Mouse (Mus musculus) hindbrain, embryonic 16.5 days (tissue): Measurements from ENCODE around the gene Ptrh2. TPM values are rescaled to one million over a fixed set of nuclear protein-coding genes. Genes with fewer than 3 reads are reported as not detected.

Source experiments
- ATAC-seq: fragments of 200-750 bp; cut with Nextera tagmentation; 2 replicates; pipeline ENCODE4 v1.8.0; 2017; ENCODE audit warnings: moderate TSS enrichment, moderate library complexity
- H3K27ac ChIP-seq: fragments of 300-500 bp; sonication (generic); 2 replicates; pipeline ENCODE4 v1.5.1; 2014; ENCODE audit warnings: low read depth, mild to moderate bottlenecking, control low read depth, low read length, moderate library complexity
- H3K27me3 ChIP-seq: fragments of 300-500 bp; sonication (generic); replicated peaks from 2 replicates; pipeline ENCODE4 v1.6.1; 2014; ENCODE audit warnings: low read length; ENCODE audit not compliant: control insufficient read depth, insufficient read depth
- H3K36me3 ChIP-seq: fragments of 300-500 bp; sonication (generic); 2 replicates; pipeline ENCODE4 v1.6.1; 2014; ENCODE audit warnings: mild to moderate bottlenecking, low read length, moderate library complexity, mixed read lengths; ENCODE audit not compliant: control insufficient read depth, insufficient read depth
- H3K4me1 ChIP-seq: fragments of 300-500 bp; sonication (generic); 2 replicates; pipeline ENCODE4 v1.6.1; 2014; ENCODE audit warnings: low read depth, low read length; ENCODE audit not compliant: control insufficient read depth, insufficient read depth
- H3K4me2 ChIP-seq: fragments of 300-500 bp; sonication (generic); 2 replicates; pipeline ENCODE4 v1.6.1; 2014; ENCODE audit warnings: mild to moderate bottlenecking, low read length, control low read depth, moderate library complexity
- H3K4me3 ChIP-seq: fragments of 300-500 bp; sonication (generic); 2 replicates; pipeline ENCODE4 v1.5.1; 2014; ENCODE audit warnings: mild to moderate bottlenecking, low read length, control low read depth, moderate library complexity
- H3K9ac ChIP-seq: fragments of 300-500 bp; sonication (generic); 2 replicates; pipeline ENCODE4 v1.6.1; 2014; ENCODE audit warnings: low read depth, mild to moderate bottlenecking, control low read depth, low read length, moderate library complexity
- H3K9me3 ChIP-seq: fragments of 300-500 bp; sonication (generic); 2 replicates; pipeline ENCODE4 v1.6.1; 2014; ENCODE audit warnings: mild to moderate bottlenecking, low read length, moderate library complexity; ENCODE audit not compliant: control insufficient read depth
- WGBS: fragments of 180-500 bp; shearing (Covaris S2); extraction: QIAGEN DNeasy Blood & Tissue Kit; methylation state at CpG from one replicate; pipeline ENCODE4 v1.1.7; 2014; 5-methylcytosine and 5-hydroxymethylcytosine counted together
- polyA plus RNA-seq: library from polyadenylated mRNA; unstranded; fragments of >200 nt; fragmentation: Nextera tagmentation; extraction: Ambion mirVana; gene quantifications from 2 replicates; pipeline ENCODE4 v1.2.1, GENCODE M21; 2015

The Ptrh2 gene
- polyA plus RNA-seq, 1 experiment from 2014 or later, result 27.5 TPM

GRCm38 (mm10) chr11:86663977-86664376 lies 19.8 kb upstream of the Ptrh2 start:
- Histone ChIP-seq H3K27ac (no peak overlapping the region), H3K36me3 (peaks cover 10% of the 10 kb centered on the region), H3K4me2 (no peak overlapping the region), H3K9ac (no peak overlapping the region), H3K9me3 (no peaks in the 10 kb centered on the region), H3K4me3 (no peak overlapping the region), H3K4me1 (no peaks in the 10 kb centered on the region), H3K27me3 (no peaks in the 10 kb centered on the region)
- ATAC-seq, result no peak

DNA sequence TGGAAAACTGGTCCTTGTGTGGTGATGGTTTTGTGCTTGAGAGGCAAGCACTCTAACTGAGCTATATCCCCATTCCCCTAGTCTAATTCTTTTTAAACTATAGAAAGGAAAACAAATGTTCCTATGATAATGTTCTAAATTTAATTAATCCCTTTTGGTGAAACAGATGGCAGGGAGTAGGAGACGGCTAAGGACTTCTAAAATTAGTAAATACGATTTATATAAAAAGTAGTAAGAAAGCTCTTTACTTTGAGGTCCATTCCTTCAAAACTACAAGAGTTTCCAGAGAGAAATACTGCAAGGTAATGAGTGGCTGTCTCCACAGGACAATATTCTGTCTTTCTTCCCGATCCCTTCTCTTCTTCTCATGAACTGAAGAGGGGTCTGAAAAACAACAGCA lies 19.4 kb upstream of the Ptrh2 start:
- Histone ChIP-seq H3K4me3 (no peak overlapping the region), H3K27me3 (no peaks in the 10 kb centered on the region), H3K9ac (no peak overlapping the region), H3K4me1 (no peaks in the 10 kb centered on the region), H3K4me2 (no peak overlapping the region), H3K27ac (no peak overlapping the region), H3K9me3 (no peaks in the 10 kb centered on the region), H3K36me3 (peaks cover 10% of the 10 kb centered on the region)
- WGBS, result 95% methylated on average over 3 of the region's 3 CpGs
- ATAC-seq, result no peak

- ATAC-seq, result no peak
- Histone ChIP-seq H3K27me3 (no peaks in the 10 kb centered on the region), H3K36me3 (peaks cover 5% of the 10 kb centered on the region), H3K9ac (no peak overlapping the region), H3K4me1 (no peaks in the 10 kb centered on the region), H3K4me3 (no peak overlapping the region), H3K4me2 (no peak overlapping the region), H3K9me3 (no peaks in the 10 kb centered on the region), H3K27ac (no peak overlapping the region)
- 93% methylated on average over 2 of the region's 2 CpGs for WGBS
Measured at GRCm38 (mm10) chr11:86667553-86667952, 16.2 kb upstream of the Ptrh2 start.

DNA sequence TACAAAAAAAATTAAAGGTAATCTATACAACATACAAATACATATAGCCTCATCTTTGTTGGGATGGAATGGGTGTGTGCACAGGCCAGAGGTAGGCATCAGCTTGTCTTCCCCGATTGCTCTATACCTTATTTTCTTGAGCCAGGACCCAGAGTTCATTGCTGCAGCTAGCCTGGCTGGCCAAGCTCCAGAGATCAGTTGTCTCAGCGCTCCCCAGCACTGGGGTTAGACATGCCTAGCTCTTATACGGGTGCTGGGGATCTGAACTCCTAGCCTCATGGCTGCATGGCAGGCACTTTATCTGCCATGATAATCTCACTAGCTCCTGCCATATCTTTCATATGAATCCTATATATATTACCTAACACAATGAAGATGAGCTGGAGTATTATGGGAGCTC lies 15.6 kb upstream of the Ptrh2 start:
- Histone ChIP-seq H3K27ac (no peak overlapping the region), H3K4me2 (no peak overlapping the region), H3K27me3 (no peaks in the 10 kb centered on the region), H3K9me3 (no peaks in the 10 kb centered on the region), H3K4me3 (no peak overlapping the region), H3K4me1 (no peaks in the 10 kb centered on the region), H3K36me3 (peaks cover 5% of the 10 kb centered on the region), H3K9ac (no peak overlapping the region)
- ATAC-seq, result no peak
- 89% methylated on average over 3 of the region's 3 CpGs for WGBS

GRCm38 (mm10) chr11:86671041-86671675 lies 12.6 kb upstream of the Ptrh2 start:
- no peak overlapping the region for H3K4me3 ChIP-seq
- no peaks in the 10 kb centered on the region for H3K9me3 ChIP-seq
- H3K4me2 ChIP-seq, result no peak overlapping the region
- no peaks in the 10 kb centered on the region for H3K27me3 ChIP-seq
- H3K27ac ChIP-seq, result no peak overlapping the region
- ATAC-seq, result no peak
- WGBS, result 65% methylated on average over 3 of the region's 3 CpGs
- H3K36me3 ChIP-seq, result no peaks in the 10 kb centered on the region
- no peaks in the 10 kb centered on the region for H3K4me1 ChIP-seq
- no peak overlapping the region for H3K9ac ChIP-seq

GRCm38 (mm10) chr11:86672772-86673171 lies 11.0 kb upstream of the Ptrh2 start:
- no peaks in the 10 kb centered on the region for H3K36me3 ChIP-seq
- ATAC-seq, result no peak
- H3K4me2 ChIP-seq, result no peak overlapping the region
- no peaks in the 10 kb centered on the region for H3K9me3 ChIP-seq
- no peak overlapping the region for H3K27ac ChIP-seq
- 88% methylated on average over 3 of the region's 3 CpGs for WGBS
- no peak overlapping the region for H3K9ac ChIP-seq
- no peaks in the 10 kb centered on the region for H3K27me3 ChIP-seq
- H3K4me3 ChIP-seq, result no peak overlapping the region
- H3K4me1 ChIP-seq, result no peaks in the 10 kb centered on the region

DNA sequence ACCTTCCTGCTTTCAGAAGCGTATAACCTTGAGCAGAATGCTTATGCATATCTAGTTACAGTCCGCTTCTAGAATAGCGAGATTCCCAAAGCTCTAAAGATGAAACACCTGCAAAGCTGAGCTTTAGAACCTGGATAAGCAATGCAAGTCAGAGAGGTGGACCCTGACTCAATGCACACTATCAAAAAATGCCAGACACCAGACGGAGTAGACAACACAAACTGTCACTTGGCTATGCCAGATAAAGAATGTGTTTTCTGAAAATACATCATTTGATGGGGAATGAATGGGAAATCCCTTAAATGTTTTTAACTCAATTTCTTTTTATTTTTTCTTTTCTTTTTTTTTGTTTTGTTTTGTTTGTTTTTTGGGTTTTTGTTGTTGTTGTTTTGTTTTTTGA lies 8.3 kb upstream of the Ptrh2 start:
- no peak for ATAC-seq
- no peaks in the 10 kb centered on the region for H3K4me1 ChIP-seq
- H3K9ac ChIP-seq, result no peak overlapping the region
- no peaks in the 10 kb centered on the region for H3K9me3 ChIP-seq
- 95% methylated on average over 4 of the region's 4 CpGs for WGBS
- H3K36me3 ChIP-seq, result no peaks in the 10 kb centered on the region
- H3K4me3 ChIP-seq, result no peak overlapping the region
- H3K27me3 ChIP-seq, result no peaks in the 10 kb centered on the region
- no peak overlapping the region for H3K27ac ChIP-seq
- H3K4me2 ChIP-seq, result no peak overlapping the region

GRCm38 (mm10) chr11:86678957-86679356 lies 4.8 kb upstream of the Ptrh2 start:
- Histone ChIP-seq H3K27ac (no peak overlapping the region), H3K36me3 (no peaks in the 10 kb centered on the region), H3K4me2 (no peak overlapping the region), H3K4me1 (peaks cover 8% of the 10 kb centered on the region), H3K27me3 (no peaks in the 10 kb centered on the region), H3K9ac (no peak overlapping the region), H3K9me3 (no peaks in the 10 kb centered on the region), H3K4me3 (no peak overlapping the region)
- ATAC-seq, result no peak
- WGBS, result 45% methylated on average over 5 of the region's 5 CpGs

GRCm38 (mm10) chr11:86680729-86681128 lies 3.1 kb upstream of the Ptrh2 start:
- Histone ChIP-seq H3K27me3 (no peaks in the 10 kb centered on the region), H3K4me3 (no peak overlapping the region), H3K27ac (no peak overlapping the region), H3K4me2 (no peak overlapping the region), H3K9me3 (no peaks in the 10 kb centered on the region), H3K9ac (no peak overlapping the region), H3K36me3 (no peaks in the 10 kb centered on the region), H3K4me1 (peaks cover 21% of the 10 kb centered on the region)
- no peak for ATAC-seq
- 99% methylated on average over 3 of the region's 3 CpGs for WGBS

GRCm38 (mm10) chr11:86681423-86681822 lies 2.4 kb upstream of the Ptrh2 start:
- no peak for ATAC-seq

More at GRCm38 (mm10) chr11:86681423-86681822, 2.4 kb upstream of the Ptrh2 start:
- H3K9ac ChIP-seq, result no peak overlapping the region
- no peak overlapping the region for H3K4me3 ChIP-seq
- H3K4me1 ChIP-seq, result peaks cover 21% of the 10 kb centered on the region
- 86% methylated on average over 3 of the region's 3 CpGs for WGBS
- H3K4me2 ChIP-seq, result no peak overlapping the region
- H3K27ac ChIP-seq, result no peak overlapping the region
- H3K36me3 ChIP-seq, result no peaks in the 10 kb centered on the region
- no peaks in the 10 kb centered on the region for H3K9me3 ChIP-seq
- H3K27me3 ChIP-seq, result no peaks in the 10 kb centered on the region
